ENCODE assay signal across 15 mouse cellular contexts in genomic region chr10:78300061-78300460, GRCm38 (mm10). TPM values are rescaled to one million over a fixed set of nuclear protein-coding genes. Genes with fewer than 3 reads are reported as not detected.
DNase-seq lines count a peak whose midpoint lies in the region.
"Had no signal": no experiment of that assay in that cellular context is flagged by ENCODE, and none has a peak within 500 bp of the region (broad histone marks: within the 10 kb centered on the region; RNA-seq: fewer than 3 reads in every experiment).

No protein-coding gene starts in this region.

- DNase-seq in layer of hippocampus, adult 18-20 months (ENCODE audit: low spot score in 2 of 2) = peak; percentile 29 to 51
- DNase-seq in layer of hippocampus, adult 8-10 months (ENCODE audit: low spot score in 2 of 2) = no peak
- peak; percentile 64 for DNase-seq in right cerebral cortex, postnatal 25 days
- no peak for DNase-seq in right cerebral cortex, postnatal 14 days
- DNase-seq in frontal cortex, postnatal 36 days (ENCODE audit: low spot score in 2 of 2) = peak; percentile 45 to 69
- DNase-seq in telencephalon, adult 2 months (ENCODE audit: low read depth, low spot score) = peak; percentile 78
- DNase-seq in thymus, postnatal 25 days = no peak
- DNase-seq: cerebellum, adult 11 months; cerebellum, postnatal 25 days; gastrocnemius, adult 2 months; heart, adult 2 months; heart, postnatal 14 days; lung, adult 2 months; lung, postnatal 36 days; thymus, postnatal 36 days had no signal

RNA-seq across cellular contexts. Expression of gene Agpat3, which starts 52.2 kb away (rescaled TPM):
- total RNA-seq in layer of hippocampus, adult 18-20 months (2021) = 100 to 1,000 TPM; 217 to 218 TPM
- 100 to 1,000 TPM; 201 to 224 (median 209) TPM for total RNA-seq in layer of hippocampus, adult 8-10 months (2022)

RNA-seq across cellular contexts. Expression of gene Trappc10, which starts 55.6 kb away (rescaled TPM):
- total RNA-seq in layer of hippocampus, adult 18-20 months (2021) = 10 to 100 TPM; 81.2 to 86.4 TPM
- 10 to 100 TPM; 74.1 to 95.5 (median 86.6) TPM for total RNA-seq in layer of hippocampus, adult 8-10 months (2022)

Comparison
In these comparisons a context has a peak if more than half of its experiments do, and no peak if none do; other contexts are left out.
1. DNase-seq: peak in layer of hippocampus, adult 18-20 months (2 of 2), right cerebral cortex, postnatal 25 days (single experiment), frontal cortex, postnatal 36 days (2 of 2) and telencephalon, adult 2 months (single experiment); none in layer of hippocampus, adult 8-10 months (0 of 2), right cerebral cortex, postnatal 14 days (single experiment) and thymus, postnatal 25 days (single experiment).